Mouse (Mus musculus) CH12.LX (cell line): ENCODE measurements around the gene Zcwpw1. TPM values are rescaled to one million over a fixed set of nuclear protein-coding genes. Genes with fewer than 3 reads are reported as not detected.
"Not testable (repeated sequence)": the region's sequence is repeated elsewhere in the genome, so short reads cannot be mapped to it uniquely, and the experiment has no call there.

Experiments
- DNase-seq: peaks from one replicate; pipeline ENCODE4 v3.0.0-alpha.2; 2013; ENCODE audit errors: extremely low read depth
- H3K27ac ChIP-seq: 2 replicates; pipeline ENCODE4 v1.5.1; 2012; ENCODE audit warnings: low read depth, mild to moderate bottlenecking, control low read depth, moderate library complexity; ENCODE audit not compliant: insufficient read depth
- H3K27me3 ChIP-seq: replicated peaks from 2 replicates; pipeline ENCODE3; 2012; ENCODE audit warnings: inconsistent platforms
- H3K36me3 ChIP-seq, 2 experiments: replicated peaks in 1 of 2; 2 replicates each; pipeline versions ENCODE3 to v1.6.1; 2012; ENCODE audit warnings: inconsistent platforms in 1 of 2, low read length in 1 of 2, mild to moderate bottlenecking in 1 of 2, mixed read lengths in 1 of 2, moderate library complexity in 1 of 2; ENCODE audit not compliant: control insufficient read depth in 1 of 2, insufficient read depth in 1 of 2
- H3K4me1 ChIP-seq, 2 experiments: 2 replicates each; pipeline ENCODE4 v1.6.1; 2012; ENCODE audit warnings: inconsistent platforms in 1 of 2, moderate library complexity in 1 of 2; ENCODE audit not compliant: insufficient read depth in 2 of 2, control insufficient read depth in 1 of 2
- H3K4me2 ChIP-seq: 2 replicates; pipeline ENCODE4 v1.6.1; 2012; ENCODE audit warnings: low read depth, mild to moderate bottlenecking, control low read depth; ENCODE audit not compliant: poor library complexity, insufficient read depth, severe bottlenecking
- H3K4me3 ChIP-seq, 3 experiments: fragments of 150-350 bp in 1 of 3; sonication (generic) in 1 of 3; replicated peaks in 1 of 3; 2 replicates each; pipeline versions ENCODE3 to v1.5.1; 2011 to 2012; ENCODE audit warnings: low read depth in 2 of 3, low read length in 2 of 3, mild to moderate bottlenecking in 2 of 3, moderate library complexity in 2 of 3, control low read depth in 1 of 3, improper control_type of control experiment in 1 of 3, inconsistent platforms in 1 of 3, mixed read lengths in 1 of 3; ENCODE audit not compliant: poor library complexity in 1 of 3
- H3K79me2 ChIP-seq: replicated peaks from 2 replicates; pipeline ENCODE4 v1.6.1; 2012; ENCODE audit warnings: mild to moderate bottlenecking, moderate library complexity; ENCODE audit not compliant: control insufficient read depth, poor library complexity, insufficient read depth, severe bottlenecking; ENCODE audit errors: extremely low read depth
- H3K9ac ChIP-seq: 2 replicates; pipeline ENCODE4 v1.6.1; 2012; ENCODE audit warnings: low read depth, mild to moderate bottlenecking, control low read depth, moderate library complexity; ENCODE audit not compliant: insufficient read depth
- H3K9me3 ChIP-seq: replicated peaks from 2 replicates; pipeline ENCODE3; 2012; ENCODE audit warnings: low read length, inconsistent platforms, mixed read lengths
- CHD1 ChIP-seq: IDR thresholded peaks from 2 replicates; pipeline ENCODE4 v1.6.1; 2012; ENCODE audit warnings: low read depth, low read length, improper control_type of control experiment, inconsistent platforms
- CHD2 ChIP-seq: IDR thresholded peaks from 2 replicates; pipeline ENCODE4 v1.6.1; 2011; ENCODE audit warnings: low read length, improper control_type of control experiment
- MXI1 ChIP-seq: IDR thresholded peaks from 2 replicates; pipeline ENCODE4 v1.6.1; 2011; ENCODE audit warnings: mild to moderate bottlenecking, low read depth, low read length, improper control_type of control experiment
- RCOR1 ChIP-seq: conservative IDR thresholded peaks from 2 replicates; pipeline ENCODE4 v1.6.1; 2012; ENCODE audit warnings: low read depth, mild to moderate bottlenecking, inconsistent platforms, low read length, improper control_type of control experiment
- SIN3A ChIP-seq: IDR thresholded peaks from 2 replicates; pipeline ENCODE4 v1.6.1; 2012; ENCODE audit warnings: low read length, improper control_type of control experiment, inconsistent platforms
- SMC3 ChIP-seq: IDR thresholded peaks from 2 replicates; pipeline ENCODE4 v1.6.1; 2011; ENCODE audit warnings: low read depth, low read length, improper control_type of control experiment
- dilution Hi-C: fragments of 300-500 bp; cut with MboI; formaldehyde crosslinking; loops from 2 replicates; pipeline ENCODE4 v1.14.3; 2020; ENCODE audit warnings: low sequenced_read_pairs; ENCODE audit not compliant: extremely low pct_unique_long_range_greater_than_20kb, extremely low pct_ligation_motif_present
- in situ Hi-C: fragments of 300-500 bp; cut with MboI; formaldehyde crosslinking; loops from 3 replicates; pipeline ENCODE4 v1.14.3; 2019; ENCODE audit warnings: low sequenced_read_pairs, low pct_ligation_motif_present, low pct_unique_long_range_greater_than_20kb, mixed read lengths
- polyA plus RNA-seq: library from polyadenylated mRNA; unstranded; fragments of >175 nt; gene quantifications from 2 replicates; pipeline ENCODE4 v1.2.1, GENCODE M21; 2012; ENCODE audit warnings: low read depth; ENCODE audit not compliant: insufficient read length
- total RNA-seq, 2 experiments: library from RNA; depleted of rRNA; stranded (reverse); fragments of 300-350 nt in 1 of 2; fragments of >200 nt in 1 of 2; gene quantifications; 2 replicates each; pipeline ENCODE4 v1.2.3; 2012 to 2014

The Zcwpw1 gene
- total and polyA plus RNA-seq, 3 experiments, result 1.3 to 3.0 (median 2.8) TPM

DNA sequence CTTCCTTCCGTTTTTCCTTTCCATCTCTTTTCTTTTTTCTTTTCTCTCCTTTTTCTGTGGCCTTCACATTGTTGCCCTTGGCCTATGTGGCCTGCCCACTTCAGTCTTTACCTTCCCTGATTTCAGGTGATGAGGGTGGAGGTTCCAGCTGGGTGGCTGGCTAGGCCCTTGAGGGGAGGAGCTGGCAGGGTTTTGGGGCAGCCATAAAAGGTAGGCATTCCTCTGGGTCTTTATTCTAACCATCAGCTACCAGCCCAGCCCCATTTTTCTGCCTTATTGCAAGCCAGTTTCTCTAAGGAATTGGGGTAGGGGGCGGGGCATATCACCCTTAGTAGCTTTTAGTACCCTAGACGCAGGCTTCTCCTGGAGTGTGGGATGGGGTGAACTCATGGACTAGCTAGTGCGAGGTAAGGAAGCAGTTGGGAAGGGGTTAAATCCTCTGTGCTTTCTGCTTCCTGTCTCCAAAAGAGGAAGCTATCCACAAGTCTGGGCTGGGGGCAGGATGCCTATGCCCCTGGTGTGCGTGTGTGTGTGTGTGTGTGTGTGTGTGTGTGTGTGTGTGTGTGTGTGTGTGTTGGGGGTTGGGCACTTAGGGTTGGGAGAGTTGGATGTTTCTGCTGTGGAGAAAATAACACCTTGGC lies 39.3 kb upstream of the Zcwpw1 start:
- in situ Hi-C loops, result no loop called here
- dilution Hi-C loops, result no loop called here
- peaks cover 4% of the 10 kb centered on the region for H3K27me3 ChIP-seq
- no peaks in the 10 kb centered on the region for H3K9me3 ChIP-seq
- peaks cover 32% of the 10 kb centered on the region for H3K79me2 ChIP-seq
- peak overlapping the region; percentile 20; the same call in 1 of the 2 replicates for H3K9ac ChIP-seq
- peaks cover 23 to 40% of the 10 kb centered on the region in 2 experiments for H3K36me3 ChIP-seq
- H3K4me3 ChIP-seq, result peak overlapping the region; percentile 43 to 97 (median 79)
- TF ChIP-seq CHD2 (no peak), RCOR1 (no peak), SIN3A (peak; percentile 49; the same call in 1 of the 2 replicates), MXI1 (peak; percentile 41; the same call in 1 of the 2 replicates), SMC3 (no peak)
- no peak for DNase-seq
- H3K4me1 ChIP-seq, result peaks cover 6 to 39% of the 10 kb centered on the region in 2 experiments
- 0 out of 2 replicates have a peak overlapping the region, but pooled peaks have one; percentile 23 for H3K27ac ChIP-seq
- peak overlapping the region; percentile 72 for H3K4me2 ChIP-seq

DNA sequence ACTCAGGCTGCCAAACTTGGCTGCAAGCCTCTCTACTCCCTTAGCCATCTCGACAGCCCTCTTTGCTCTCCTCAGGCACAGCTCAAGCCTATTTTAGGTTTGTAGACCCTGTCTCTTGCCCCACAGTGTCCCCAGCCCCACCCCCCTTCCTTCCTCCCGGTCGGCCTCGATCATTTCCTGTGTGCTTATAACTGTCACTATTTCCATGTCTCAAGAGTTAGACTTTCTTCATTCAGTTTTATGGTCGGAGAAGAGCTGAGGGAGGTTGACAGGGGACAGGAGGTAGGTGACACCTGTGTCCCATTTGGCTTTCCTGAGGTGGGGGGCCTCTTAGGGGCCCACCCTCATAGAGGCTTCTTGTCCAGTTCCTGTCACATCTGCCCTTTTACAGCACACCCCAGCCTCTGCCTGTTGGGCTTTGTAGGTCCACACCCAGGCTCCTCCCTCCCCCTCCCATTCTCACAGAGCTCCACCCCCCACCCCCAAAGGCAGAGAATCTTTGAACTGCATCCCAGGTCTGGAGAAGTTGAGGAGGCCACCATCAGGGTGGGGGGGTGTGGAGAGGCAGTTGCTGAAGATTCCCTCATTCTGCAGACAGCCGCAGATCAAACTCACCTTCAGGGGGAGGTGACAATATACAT lies 38.3 kb upstream of the Zcwpw1 start:
- peak overlapping the region; percentile 20; the same call in 1 of the 2 replicates for H3K9ac ChIP-seq
- in situ Hi-C loops, result no loop called here
- peaks cover 6 to 39% of the 10 kb centered on the region in 2 experiments for H3K4me1 ChIP-seq
- H3K4me3 ChIP-seq, result peak overlapping the region in 2 of 3 experiments; percentile 22 to 30
- dilution Hi-C loops, result no loop called here
- H3K9me3 ChIP-seq, result no peaks in the 10 kb centered on the region
- peaks cover 2% of the 10 kb centered on the region for H3K27me3 ChIP-seq
- peak overlapping the region; percentile 48; the same call in 1 of the 2 replicates for H3K27ac ChIP-seq
- peaks cover 33 to 50% of the 10 kb centered on the region in 2 experiments for H3K36me3 ChIP-seq
- H3K4me2 ChIP-seq, result peak overlapping the region; percentile 72
- no peak for DNase-seq
- H3K79me2 ChIP-seq, result peaks cover 34% of the 10 kb centered on the region
- no peak for TF ChIP-seq CHD1

DNA sequence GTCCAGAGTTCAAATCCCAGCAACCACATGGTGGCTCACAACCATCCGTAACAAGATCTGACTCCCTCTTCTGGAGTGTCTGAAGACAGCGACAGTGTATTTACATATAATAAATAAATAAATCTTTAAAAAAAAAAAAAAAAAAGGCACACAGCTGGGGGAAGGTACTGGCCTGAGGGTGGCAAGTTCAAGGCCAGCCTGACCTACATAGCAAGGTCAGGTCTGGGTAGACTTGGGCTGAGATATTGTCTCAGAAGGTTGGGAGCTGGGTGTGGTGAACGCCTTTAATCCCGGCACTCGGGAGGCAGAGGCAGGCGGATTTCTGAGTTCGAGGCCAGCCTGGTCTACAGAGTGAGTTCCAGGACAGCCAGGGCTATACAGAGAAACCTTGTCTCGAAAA lies 37.4 kb upstream of the Zcwpw1 start:
- dilution Hi-C loops, H3K4me3 ChIP-seq, H3K4me2 ChIP-seq, H3K27me3 ChIP-seq, H3K27ac ChIP-seq, H3K9me3 ChIP-seq, H3K9ac ChIP-seq, DNase-seq: not testable (repeated sequence)
- in situ Hi-C loops, result loop anchor here (25.0 kb wide), 1 partner anchor 238 kb away; the partner anchor contains the start of genes Gigyf1 and Pop7
- Histone ChIP-seq H3K79me2 (peaks cover 34% of the 10 kb centered on the region), H3K36me3 (peaks cover 36 to 54% of the 10 kb centered on the region in 2 experiments), H3K4me1 (peaks cover 6 to 34% of the 10 kb centered on the region in 2 experiments)
